Mouse (Mus musculus): Measurements from ENCODE around the gene Ppm1l. TPM values are rescaled to one million over a fixed set of nuclear protein-coding genes. Genes with fewer than 3 reads are reported as not detected.

The Ppm1l gene
- polyA plus RNA-seq, 1 experiment from 2014 or later = 6.3 TPM

DNA sequence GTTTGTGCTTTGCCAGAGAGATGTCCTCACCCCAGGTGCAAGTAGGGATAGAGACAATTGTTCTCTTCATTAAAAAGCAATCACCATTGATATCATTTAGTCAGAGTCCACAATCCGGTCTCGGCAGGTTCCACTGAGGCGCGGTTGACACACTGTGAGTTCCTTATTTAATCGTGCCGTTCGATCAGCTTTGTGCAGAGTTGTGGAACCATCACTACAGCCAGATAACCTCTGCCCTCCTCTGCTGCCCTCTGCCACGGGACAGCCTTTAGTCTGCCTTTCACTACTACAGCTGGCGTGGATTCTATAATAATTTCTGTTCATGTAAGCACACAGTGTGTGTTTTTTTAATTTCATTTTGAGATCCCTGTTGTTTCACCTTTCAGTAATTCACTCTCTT is 17.2 kb downstream of the Ppm1l start:
- Histone ChIP-seq H3K4me2 (no peak overlapping the region), H3K36me3 (ENCODE audit: insufficient read depth) (no peaks in the 10 kb centered on the region), H3K4me3 (ENCODE audit: low read depth, low read length) (no peak overlapping the region), H3K4me1 (ENCODE audit: insufficient read depth) (no peaks in the 10 kb centered on the region), H3K27me3 (ENCODE audit: insufficient read depth, low read length) (no peaks in the 10 kb centered on the region), H3K9me3 (ENCODE audit: low read depth, low read length) (no peaks in the 10 kb centered on the region), H3K9ac (no peak overlapping the region), H3K27ac (ENCODE audit: low read depth) (no peak overlapping the region)
- TF ChIP-seq CTCF (IDR thresholded peaks at IDR 0.05; ENCODE audit: low read depth) = no peak
- no peak for DNase-seq
- 50% methylated on average over 9 of the region's 9 CpGs for WGBS
- ATAC-seq (ENCODE audit: insufficient read depth) = no peak

DNA sequence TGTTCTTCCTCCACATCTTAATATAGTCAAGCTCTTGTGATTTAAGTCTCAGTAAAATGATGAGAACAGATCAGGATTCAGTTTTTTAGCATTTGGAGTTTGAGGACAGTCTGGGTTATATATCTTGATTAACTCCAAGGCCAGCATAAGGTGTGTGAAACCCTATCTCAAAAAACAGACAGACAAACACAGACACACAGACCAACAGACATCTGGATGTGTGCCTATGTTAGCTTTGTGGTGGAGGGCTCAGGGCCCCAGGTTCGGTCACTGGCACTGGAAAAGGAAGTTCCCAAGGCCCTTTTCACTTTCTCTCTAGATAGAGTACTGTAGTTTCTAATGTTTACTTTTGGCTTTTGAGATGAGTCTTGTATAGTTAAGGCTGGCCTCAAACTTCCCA is 23.8 kb downstream of the Ppm1l start:
- no peak overlapping the region for H3K4me2 ChIP-seq
- H3K9me3 ChIP-seq (ENCODE audit: low read depth, low read length) = no peaks in the 10 kb centered on the region
- no peaks in the 10 kb centered on the region for H3K36me3 ChIP-seq (ENCODE audit: insufficient read depth)
- 37% methylated on average over 1 of the region's 1 CpGs for WGBS
- DNase-seq = no peak
- H3K27ac ChIP-seq (ENCODE audit: low read depth) = no peak overlapping the region
- H3K4me3 ChIP-seq (ENCODE audit: low read depth, low read length) = no peak overlapping the region
- no peaks in the 10 kb centered on the region for H3K4me1 ChIP-seq (ENCODE audit: insufficient read depth)
- H3K9ac ChIP-seq = no peak overlapping the region
- TF ChIP-seq CTCF (IDR thresholded peaks at IDR 0.05; ENCODE audit: low read depth) = no peak
- no peak for ATAC-seq (ENCODE audit: insufficient read depth)
- no peaks in the 10 kb centered on the region for H3K27me3 ChIP-seq (ENCODE audit: insufficient read depth, low read length)

- no peak for DNase-seq
- no peak overlapping the region for H3K4me3 ChIP-seq (ENCODE audit: low read depth, low read length)
- no peaks in the 10 kb centered on the region for H3K27me3 ChIP-seq (ENCODE audit: insufficient read depth, low read length)
Measured at GRCm38 (mm10) chr3:69340971-69341370, 24.3 kb downstream of the Ppm1l start.

DNA sequence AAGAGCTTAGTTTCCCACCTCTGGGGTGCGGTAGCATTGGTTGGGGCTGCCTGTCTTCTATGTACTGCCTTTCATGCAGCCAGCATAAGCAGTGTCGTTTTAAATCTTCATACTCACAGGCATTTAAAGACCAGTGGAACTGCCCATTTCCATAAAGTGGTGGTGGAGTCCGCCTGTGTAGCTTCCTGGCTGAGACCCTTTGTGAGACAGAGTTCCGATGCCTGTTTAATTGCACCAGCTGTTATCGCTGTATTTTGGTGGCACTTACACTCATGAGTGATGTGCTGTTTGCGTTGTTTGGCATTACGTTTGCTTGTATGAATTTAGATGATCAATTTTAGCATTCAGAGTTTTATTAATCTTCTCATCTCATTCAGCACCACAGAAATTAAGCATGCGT is 24.9 kb downstream of the Ppm1l start:
- 64% methylated on average over 8 of the region's 8 CpGs for WGBS

More at GRCm38 (mm10) chr3:69340971-69341370, 24.3 kb downstream of the Ppm1l start:
- no peaks in the 10 kb centered on the region for H3K9me3 ChIP-seq (ENCODE audit: low read depth, low read length)
- H3K36me3 ChIP-seq (ENCODE audit: insufficient read depth) = no peaks in the 10 kb centered on the region
- no peak overlapping the region for H3K4me2 ChIP-seq
- H3K4me1 ChIP-seq (ENCODE audit: insufficient read depth) = no peaks in the 10 kb centered on the region
- H3K9ac ChIP-seq = no peak overlapping the region
- ATAC-seq (ENCODE audit: insufficient read depth) = no peak
- no peak for TF ChIP-seq CTCF (IDR thresholded peaks at IDR 0.05; ENCODE audit: low read depth)
- no peak overlapping the region for H3K27ac ChIP-seq (ENCODE audit: low read depth)

GRCm38 (mm10) chr3:69342247-69342921 is 25.7 kb downstream of the Ppm1l start:
- ATAC-seq (ENCODE audit: insufficient read depth) (no peak), DNase-seq (no peak)
- H3K4me1 ChIP-seq (ENCODE audit: insufficient read depth) = no peaks in the 10 kb centered on the region
- H3K27me3 ChIP-seq (ENCODE audit: insufficient read depth, low read length) = no peaks in the 10 kb centered on the region
- no peaks in the 10 kb centered on the region for H3K36me3 ChIP-seq (ENCODE audit: insufficient read depth)
- H3K27ac ChIP-seq (ENCODE audit: low read depth) = no peak overlapping the region
- WGBS = 48% methylated on average over 8 of the region's 8 CpGs
- H3K9ac ChIP-seq = no peak overlapping the region
- no peaks in the 10 kb centered on the region for H3K9me3 ChIP-seq (ENCODE audit: low read depth, low read length)
- no peak overlapping the region for H3K4me3 ChIP-seq (ENCODE audit: low read depth, low read length)
- no peak for TF ChIP-seq CTCF (IDR thresholded peaks at IDR 0.05; ENCODE audit: low read depth)
- no peak overlapping the region for H3K4me2 ChIP-seq

More for the DNA sequence above, 24.9 kb downstream of the Ppm1l start:
- H3K4me2 ChIP-seq = no peak overlapping the region
- H3K36me3 ChIP-seq (ENCODE audit: insufficient read depth) = no peaks in the 10 kb centered on the region
- no peaks in the 10 kb centered on the region for H3K27me3 ChIP-seq (ENCODE audit: insufficient read depth, low read length)
- no peak overlapping the region for H3K4me3 ChIP-seq (ENCODE audit: low read depth, low read length)
- DNase-seq = no peak
- no peak overlapping the region for H3K27ac ChIP-seq (ENCODE audit: low read depth)
- H3K9me3 ChIP-seq (ENCODE audit: low read depth, low read length) = no peaks in the 10 kb centered on the region
- TF ChIP-seq CTCF (IDR thresholded peaks at IDR 0.05; ENCODE audit: low read depth) = no peak
- no peak for ATAC-seq (ENCODE audit: insufficient read depth)
- no peak overlapping the region for H3K9ac ChIP-seq
- no peaks in the 10 kb centered on the region for H3K4me1 ChIP-seq (ENCODE audit: insufficient read depth)

- Histone ChIP-seq H3K4me2 (no peak overlapping the region), H3K9ac (no peak overlapping the region), H3K27ac (ENCODE audit: low read depth) (no peak overlapping the region), H3K4me3 (ENCODE audit: low read depth, low read length) (no peak overlapping the region), H3K27me3 (ENCODE audit: insufficient read depth, low read length) (no peaks in the 10 kb centered on the region), H3K36me3 (ENCODE audit: insufficient read depth) (no peaks in the 10 kb centered on the region), H3K4me1 (ENCODE audit: insufficient read depth) (no peaks in the 10 kb centered on the region), H3K9me3 (ENCODE audit: low read depth, low read length) (no peaks in the 10 kb centered on the region)
- 71% methylated on average over 10 of the region's 10 CpGs for WGBS
- ATAC-seq (ENCODE audit: insufficient read depth) = no peak
- no peak for TF ChIP-seq CTCF (IDR thresholded peaks at IDR 0.05; ENCODE audit: low read depth)
- no peak for DNase-seq
Measured at GRCm38 (mm10) chr3:69343124-69343523, 26.5 kb downstream of the Ppm1l start.

- DNase-seq (no peak), ATAC-seq (ENCODE audit: insufficient read depth) (no peak)
- Histone ChIP-seq H3K36me3 (ENCODE audit: insufficient read depth) (no peaks in the 10 kb centered on the region), H3K27ac (ENCODE audit: low read depth) (no peak overlapping the region), H3K9me3 (ENCODE audit: low read depth, low read length) (no peaks in the 10 kb centered on the region), H3K9ac (no peak overlapping the region), H3K4me1 (ENCODE audit: insufficient read depth) (no peaks in the 10 kb centered on the region), H3K4me2 (no peak overlapping the region), H3K27me3 (ENCODE audit: insufficient read depth, low read length) (no peaks in the 10 kb centered on the region), H3K4me3 (ENCODE audit: low read depth, low read length) (no peak overlapping the region)
- no peak for TF ChIP-seq CTCF (IDR thresholded peaks at IDR 0.05; ENCODE audit: low read depth)
- WGBS = 85% methylated on average over 4 of the region's 4 CpGs
Measured at GRCm38 (mm10) chr3:69346514-69346913, 29.9 kb downstream of the Ppm1l start.

Measured in lung, embryonic 14.5 days (tissue).